Mouse (Mus musculus): ENCODE data around the gene Lig4. TPM values are rescaled to one million over a fixed set of nuclear protein-coding genes. Genes with fewer than 3 reads are reported as not detected.

The Lig4 gene
- total RNA-seq, 2 experiments from 2014 or later = 0.58 to 0.94 TPM

DNA sequence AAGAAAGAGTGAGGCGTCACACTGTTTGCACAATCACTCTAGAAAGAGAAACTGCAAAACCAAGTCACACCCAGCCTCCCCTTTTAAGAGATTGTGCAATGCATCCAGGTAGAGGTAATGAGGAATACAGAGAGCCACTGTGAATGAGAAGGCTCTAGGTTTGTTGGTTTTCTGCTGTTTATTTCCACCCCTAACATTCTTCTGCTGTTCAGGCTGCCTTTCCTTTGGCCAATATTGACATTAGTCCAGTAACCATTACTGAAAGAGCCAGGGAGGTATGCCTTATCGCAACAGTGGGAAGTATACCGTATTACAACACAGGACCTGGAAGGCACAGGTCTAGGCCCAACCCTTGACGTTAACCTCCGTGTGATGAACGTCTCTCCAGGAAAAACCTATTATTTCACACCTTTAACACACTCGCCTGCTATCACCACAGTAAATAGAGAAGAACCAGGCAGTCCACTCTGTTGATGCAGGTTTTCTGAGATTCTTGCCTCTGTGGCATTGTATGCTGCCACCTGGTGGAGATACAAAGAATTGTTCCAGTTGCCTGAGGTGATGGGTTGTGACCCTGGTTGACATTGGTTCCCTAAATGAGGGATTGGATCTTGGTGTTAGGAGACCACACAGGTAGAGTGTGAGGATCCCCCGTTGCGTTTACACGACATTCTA, 42.5 kb downstream of the Lig4 start:
- no peak for ATAC-seq (replicated peaks; ENCODE audit: low FRiP score, poor library complexity, severe bottlenecking)

DNA sequence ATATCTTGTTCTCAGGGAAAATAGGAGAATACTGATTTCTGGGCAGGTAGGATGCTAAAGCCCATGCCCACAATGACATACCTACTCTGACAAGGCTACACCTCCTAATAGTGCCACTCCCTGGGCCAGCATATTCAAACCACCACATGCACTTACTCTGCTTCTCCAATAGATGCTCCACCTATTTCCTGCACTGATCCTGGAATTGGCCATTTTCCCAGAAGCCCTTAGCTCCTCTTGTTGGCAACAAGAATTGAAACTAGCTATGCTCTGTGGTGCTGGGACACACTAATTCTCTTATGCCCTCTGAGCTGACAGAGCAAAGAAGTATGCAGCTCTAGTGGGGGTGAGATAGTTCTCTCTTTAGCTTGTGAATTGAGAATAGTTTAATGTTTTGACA, 44.8 kb downstream of the Lig4 start:
- ATAC-seq (replicated peaks; ENCODE audit: low FRiP score, poor library complexity, severe bottlenecking) = no peak

DNA sequence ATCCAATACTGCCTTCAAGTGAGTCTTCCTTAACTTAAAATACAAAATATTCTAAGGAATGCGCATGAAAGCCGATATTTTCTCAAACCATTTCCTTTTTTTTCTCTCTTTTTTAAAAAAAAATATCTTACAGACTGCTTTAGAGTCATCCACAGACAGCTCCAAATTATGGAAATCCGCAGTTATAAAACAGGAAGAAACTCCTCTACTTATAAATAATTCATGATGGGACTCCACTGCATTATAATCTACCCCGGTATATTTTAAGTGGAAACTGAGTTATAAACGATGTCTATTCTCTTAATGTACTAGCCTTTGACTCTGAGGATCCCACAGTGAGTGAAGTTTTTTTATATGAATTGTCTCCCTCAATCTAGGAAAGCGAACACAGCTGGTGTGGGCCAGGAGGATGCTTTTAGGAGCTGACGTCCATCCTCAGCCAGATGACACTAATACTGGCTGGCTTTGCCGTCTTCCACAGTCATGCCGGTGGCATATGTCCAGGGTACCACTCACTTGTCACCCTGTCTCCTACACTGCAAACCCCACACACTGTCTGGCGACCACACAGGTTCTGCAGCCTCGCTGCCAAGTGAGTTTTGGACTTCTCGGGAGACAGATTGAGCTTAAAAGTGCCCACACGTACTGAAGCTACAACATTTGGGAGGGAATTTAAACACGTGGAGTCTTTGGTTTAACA, 47.6 kb downstream of the Lig4 start:
- no peak for ATAC-seq (replicated peaks; ENCODE audit: low FRiP score, poor library complexity, severe bottlenecking)

Other genes with a start within 250 kb of the Lig4 start
- not detected in 2 replicates for gene Fam155a, start 206.5 kb downstream of the Lig4 start, total RNA-seq (2015; ENCODE audit: low replicate concordance)
- 0.09 TPM in 1 of 2 replicates, not detected in the other for gene Fam155a, start 206.5 kb downstream of the Lig4 start, total RNA-seq (2017; ENCODE audit: low replicate concordance)
- not detected in 2 replicates for gene Gm10217, start 113.4 kb downstream of the Lig4 start, total RNA-seq (2015; ENCODE audit: low replicate concordance)
- not detected in 2 replicates for gene Gm10217, start 113.4 kb downstream of the Lig4 start, total RNA-seq (2017; ENCODE audit: low replicate concordance)
- gene Abhd13, start within 50 bp of the Lig4 start, total RNA-seq (2015; ENCODE audit: low replicate concordance) = 2.5 and 6.5 TPM in 2 replicates
- gene Abhd13, start within 50 bp of the Lig4 start, total RNA-seq (2017; ENCODE audit: low replicate concordance) = 7.2 and 7.5 TPM in 2 replicates
- gene Tnfsf13b, start 28.8 kb upstream of the Lig4 start, total RNA-seq (2015; ENCODE audit: low replicate concordance) = 11.1 and 18.8 TPM in 2 replicates
- gene Tnfsf13b, start 28.8 kb upstream of the Lig4 start, total RNA-seq (2017; ENCODE audit: low replicate concordance) = 3.8 and 6.7 TPM in 2 replicates
- gene Myo16, start 176.2 kb upstream of the Lig4 start, total RNA-seq (2015; ENCODE audit: low replicate concordance) = not detected in 2 replicates
- gene Myo16, start 176.2 kb upstream of the Lig4 start, total RNA-seq (2017; ENCODE audit: low replicate concordance) = not detected in 2 replicates

Data from erythroblast, adult 5-6 weeks (primary cell).